Mouse (Mus musculus): Measurements from ENCODE around the gene Trim28. TPM values are rescaled to one million over a fixed set of nuclear protein-coding genes. Genes with fewer than 3 reads are reported as not detected.

Gene Trim28
- polyA plus RNA-seq, 1 experiment from 2014 or later, result 480 TPM

DNA sequence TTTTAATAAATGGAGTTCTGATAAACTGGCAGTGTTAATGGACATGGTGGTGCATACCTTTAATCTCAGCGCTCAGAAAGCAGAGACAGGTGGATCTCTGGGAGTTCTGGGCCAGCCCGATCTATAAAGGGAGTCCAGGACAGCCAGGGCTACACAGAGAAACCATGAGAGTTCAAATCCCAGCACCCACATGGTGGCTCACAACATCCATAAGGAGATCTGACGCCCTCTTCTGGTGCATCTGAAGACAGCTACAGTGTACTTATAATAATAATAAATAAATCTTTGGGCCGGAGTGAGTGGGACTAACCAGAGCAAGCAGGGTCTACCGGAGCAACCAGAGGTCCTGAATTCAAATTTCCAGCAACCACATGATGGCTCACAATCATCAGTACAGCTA is 4.5 kb downstream of the Trim28 start:
- Histone ChIP-seq H3K36me3 (peaks cover 31% of the 10 kb centered on the region), H3K27ac (no peak overlapping the region), H3K9ac (no peak overlapping the region), H3K27me3 (peaks cover 15% of the 10 kb centered on the region), H3K4me2 (replicated peaks) (no peak overlapping the region), H3K9me3 (no peaks in the 10 kb centered on the region), H3K4me3 (no peak overlapping the region), H3K4me1 (peaks cover 11% of the 10 kb centered on the region)
- ATAC-seq (ENCODE audit: insufficient number of reproducible peaks, insufficient read depth, low FRiP score, low TSS enrichment), result no peak
- 76% methylated on average over 5 of the region's 5 CpGs for WGBS

DNA sequence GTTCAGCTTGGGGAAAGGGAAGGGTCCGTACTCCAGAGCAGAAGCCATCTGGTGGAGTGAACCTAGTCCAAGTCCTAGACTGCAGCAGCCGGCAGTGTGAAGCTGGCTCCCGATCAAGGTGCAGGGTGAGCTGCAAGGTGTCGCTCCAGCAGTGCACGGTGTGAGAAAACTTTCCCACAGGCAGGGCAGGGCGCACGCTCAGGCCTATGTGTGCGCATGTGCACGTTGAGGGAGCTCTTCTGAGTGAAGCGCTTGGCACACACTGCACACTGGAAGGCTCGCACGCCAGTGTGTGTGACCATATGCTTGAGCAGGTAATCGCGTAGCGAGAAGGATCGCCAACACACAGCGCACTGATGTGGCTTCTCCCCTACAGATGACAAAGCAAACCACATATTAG is 7.1 kb downstream of the Trim28 start:
- H3K9me3 ChIP-seq, result no peaks in the 10 kb centered on the region
- peaks cover 15% of the 10 kb centered on the region for H3K27me3 ChIP-seq
- no peak for ATAC-seq (ENCODE audit: insufficient number of reproducible peaks, insufficient read depth, low FRiP score, low TSS enrichment)
- no peak overlapping the region for H3K4me3 ChIP-seq
- peaks cover 22% of the 10 kb centered on the region for H3K4me1 ChIP-seq
- H3K9ac ChIP-seq, result no peak overlapping the region
- no peak overlapping the region for H3K4me2 ChIP-seq (replicated peaks)
- H3K36me3 ChIP-seq, result peaks cover 31% of the 10 kb centered on the region
- 88% methylated on average over 17 of the region's 17 CpGs for WGBS
- H3K27ac ChIP-seq, result no peak overlapping the region

- Histone ChIP-seq H3K4me3 (no peak overlapping the region), H3K36me3 (peaks cover 31% of the 10 kb centered on the region), H3K27me3 (peaks cover 15% of the 10 kb centered on the region), H3K9ac (no peak overlapping the region), H3K9me3 (no peaks in the 10 kb centered on the region), H3K4me1 (peaks cover 22% of the 10 kb centered on the region), H3K4me2 (replicated peaks) (no peak overlapping the region), H3K27ac (no peak overlapping the region)
- ATAC-seq (ENCODE audit: insufficient number of reproducible peaks, insufficient read depth, low FRiP score, low TSS enrichment), result no peak
- 84% methylated on average over 10 of the region's 10 CpGs for WGBS
Measured at GRCm38 (mm10) chr7:13006531-13006930, 7.6 kb downstream of the Trim28 start.

DNA sequence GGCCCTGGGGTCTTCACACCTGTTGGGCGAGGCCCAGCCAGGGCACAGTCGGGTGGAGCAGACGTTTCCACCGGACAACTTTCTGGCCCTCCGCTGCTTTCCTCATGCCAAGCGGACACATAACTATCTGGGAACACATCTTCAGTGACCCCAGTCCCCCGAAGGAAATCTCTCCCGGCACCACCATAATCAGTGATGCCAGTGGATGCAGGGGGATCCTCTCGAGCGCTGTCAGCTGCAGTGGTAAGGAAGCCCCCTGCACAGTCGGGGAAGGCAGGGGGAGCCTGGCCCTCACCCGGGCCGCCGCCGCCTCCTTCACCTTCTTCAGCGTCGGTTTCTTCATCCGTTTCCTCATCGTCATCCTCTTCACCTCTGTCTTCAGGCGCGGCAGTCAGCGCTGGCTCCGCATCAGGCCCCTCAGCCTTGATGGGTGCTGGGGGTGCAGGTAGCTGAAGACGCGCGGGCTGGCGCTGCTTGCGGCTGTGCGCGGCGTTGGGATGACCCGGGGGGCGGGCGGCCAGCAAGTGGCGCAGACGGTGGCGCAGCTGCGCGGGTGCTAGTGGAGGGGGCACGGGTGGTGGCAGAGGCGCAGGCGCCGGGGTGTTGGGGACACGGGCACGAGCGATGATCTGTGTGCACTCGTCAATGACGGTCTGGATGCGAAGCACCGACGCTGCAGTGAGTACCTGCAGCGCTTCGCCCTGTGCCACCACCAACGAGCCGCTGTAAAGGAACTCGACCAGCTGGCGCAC is 8.6 kb downstream of the Trim28 start:
- H3K27me3 ChIP-seq, result peaks cover 15% of the 10 kb centered on the region
- no peak overlapping the region for H3K27ac ChIP-seq
- WGBS, result 42% methylated on average over 57 of the region's 57 CpGs
- peaks cover 31% of the 10 kb centered on the region for H3K36me3 ChIP-seq
- peak overlapping the region; percentile 12; the same call in 1 of the 2 replicates for H3K4me3 ChIP-seq
- no peaks in the 10 kb centered on the region for H3K9me3 ChIP-seq
- no peak for ATAC-seq (ENCODE audit: insufficient number of reproducible peaks, insufficient read depth, low FRiP score, low TSS enrichment)
- H3K4me2 ChIP-seq (replicated peaks), result peak overlapping the region; percentile 75
- H3K4me1 ChIP-seq, result peaks cover 22% of the 10 kb centered on the region
- H3K9ac ChIP-seq, result peak overlapping the region; percentile 42

DNA sequence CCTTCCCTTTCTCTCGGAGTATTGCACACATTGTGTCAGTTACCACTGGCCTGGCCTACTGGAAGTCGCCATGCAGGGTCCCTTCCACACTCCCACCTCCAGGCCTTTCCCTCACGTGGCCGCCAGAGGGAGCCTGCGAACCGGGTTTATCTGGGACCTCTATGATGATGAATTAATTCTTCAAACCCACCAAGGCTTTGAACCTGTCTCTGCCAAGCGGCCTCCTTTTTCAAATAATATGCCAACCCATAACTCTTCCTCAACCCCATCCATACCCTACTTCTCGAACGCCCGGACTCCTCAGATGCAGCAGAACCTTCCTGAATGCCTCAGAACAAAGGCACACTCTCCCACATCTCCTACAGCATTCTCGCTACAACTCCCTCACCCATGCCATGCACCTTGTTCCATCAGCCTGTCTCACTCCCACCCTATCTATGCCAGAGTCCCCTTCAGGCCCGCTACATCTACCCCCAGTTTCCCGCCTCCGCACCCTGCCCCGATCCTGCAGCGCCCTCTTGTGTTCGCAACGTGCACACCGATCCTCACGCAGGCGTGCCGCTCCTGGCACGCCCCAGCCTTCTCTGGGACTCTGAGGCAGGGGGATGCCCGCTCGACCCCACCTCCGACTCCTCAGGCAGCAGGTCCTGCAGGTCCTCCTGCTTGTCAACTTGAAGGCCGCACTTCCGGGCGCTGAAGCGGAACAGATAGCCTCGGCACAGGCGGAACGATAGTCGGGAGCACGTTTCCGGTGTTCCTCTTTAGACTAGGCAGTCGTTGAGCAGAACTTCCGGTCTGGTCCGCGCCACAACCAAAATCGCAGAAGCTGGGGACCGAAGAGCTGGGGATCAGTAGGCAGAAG is 10.5 kb downstream of the Trim28 start:
- H3K27me3 ChIP-seq, result peaks cover 15% of the 10 kb centered on the region
- H3K9ac ChIP-seq, result peak overlapping the region; percentile 87
- peaks cover 31% of the 10 kb centered on the region for H3K36me3 ChIP-seq
- H3K4me2 ChIP-seq (replicated peaks), result peak overlapping the region; percentile 75
- H3K4me1 ChIP-seq, result peaks cover 22% of the 10 kb centered on the region
- peak overlapping the region; percentile 97 for H3K27ac ChIP-seq
- H3K9me3 ChIP-seq, result no peaks in the 10 kb centered on the region
- peak overlapping the region; percentile 65 for H3K4me3 ChIP-seq
- under 1% methylated on average over 42 of the region's 42 CpGs for WGBS
- ATAC-seq (ENCODE audit: insufficient number of reproducible peaks, insufficient read depth, low FRiP score, low TSS enrichment), result peak; percentile 87

- H3K9ac ChIP-seq, result peak within 1 kb of the TSS; percentile 87
- WGBS, result 18% methylated on average over 26 of the region's 26 CpGs
- peak within 1 kb of the TSS; percentile 97 for H3K27ac ChIP-seq
- no peak for ATAC-seq (ENCODE audit: insufficient number of reproducible peaks, insufficient read depth, low FRiP score, low TSS enrichment)
- H3K9me3 ChIP-seq, result no peaks in the 10 kb centered on the region
- H3K4me1 ChIP-seq, result peaks cover 22% of the 10 kb centered on the region
- H3K27me3 ChIP-seq, result peaks cover 15% of the 10 kb centered on the region
- peak within 1 kb of the TSS; percentile 65 for H3K4me3 ChIP-seq
- H3K4me2 ChIP-seq (replicated peaks), result peak within 1 kb of the TSS; percentile 75
- H3K36me3 ChIP-seq, result peaks cover 25% of the 10 kb centered on the region
Measured at GRCm38 (mm10) chr7:13010005-13010908, 11.3 kb downstream of the Trim28 start, which contains the start of gene Zbtb45. Gene Zbtb45 (minus strand): TSS chr7:13010034.

- peaks cover 9% of the 10 kb centered on the region; the same call in 1 of the 2 replicates for H3K4me1 ChIP-seq
- WGBS, result 59% methylated on average over 4 of the region's 4 CpGs
- H3K27ac ChIP-seq, result no peak overlapping the region
- H3K27me3 ChIP-seq, result no peaks in the 10 kb centered on the region
- no peak overlapping the region for H3K4me2 ChIP-seq (replicated peaks)
- no peak overlapping the region for H3K4me3 ChIP-seq
- no peaks in the 10 kb centered on the region for H3K36me3 ChIP-seq
- no peak overlapping the region for H3K9ac ChIP-seq
- H3K9me3 ChIP-seq, result no peaks in the 10 kb centered on the region
- ATAC-seq (ENCODE audit: insufficient number of reproducible peaks, insufficient read depth, low FRiP score, low TSS enrichment), result no peak
Measured at GRCm38 (mm10) chr7:13013671-13014070, 14.8 kb downstream of the Trim28 start.

- Histone ChIP-seq H3K27me3 (no peaks in the 10 kb centered on the region), H3K4me3 (no peak overlapping the region), H3K4me2 (replicated peaks) (no peak overlapping the region), H3K4me1 (peaks cover 6% of the 10 kb centered on the region; the same call in 1 of the 2 replicates), H3K27ac (no peak overlapping the region), H3K9ac (no peak overlapping the region), H3K36me3 (no peaks in the 10 kb centered on the region), H3K9me3 (no peaks in the 10 kb centered on the region)
- WGBS, result 34% methylated on average over 6 of the region's 6 CpGs
- no peak for ATAC-seq (ENCODE audit: insufficient number of reproducible peaks, insufficient read depth, low FRiP score, low TSS enrichment)
Measured at GRCm38 (mm10) chr7:13014275-13014839, 15.4 kb downstream of the Trim28 start.

DNA sequence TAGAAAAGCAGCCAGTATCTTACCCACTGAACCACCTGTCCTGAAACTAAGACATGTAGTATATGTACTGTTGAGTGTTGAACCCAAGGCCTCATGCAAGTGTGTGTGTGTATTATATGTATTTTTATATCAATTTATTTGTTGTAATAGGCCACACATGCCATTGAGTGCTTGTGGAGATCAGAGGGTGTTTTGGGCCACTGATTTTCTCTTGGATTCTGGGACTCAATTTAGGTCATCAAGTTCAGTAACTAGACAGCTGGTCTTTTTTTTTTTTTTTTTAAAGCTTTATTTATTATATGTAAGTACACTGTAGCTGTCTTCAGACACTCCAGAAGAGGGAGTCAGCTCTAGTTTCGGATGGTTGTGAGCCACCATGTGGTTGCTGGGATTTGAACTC is 16.3 kb downstream of the Trim28 start:
- H3K4me1 ChIP-seq, result peaks cover 5% of the 10 kb centered on the region; the same call in 1 of the 2 replicates
- 82% methylated on average over 1 of the region's 1 CpGs for WGBS
- no peaks in the 10 kb centered on the region for H3K27me3 ChIP-seq
- H3K4me2 ChIP-seq (replicated peaks), result no peak overlapping the region
- H3K27ac ChIP-seq, result no peak overlapping the region
- no peak for ATAC-seq (ENCODE audit: insufficient number of reproducible peaks, insufficient read depth, low FRiP score, low TSS enrichment)
- H3K9me3 ChIP-seq, result no peaks in the 10 kb centered on the region
- no peak overlapping the region for H3K4me3 ChIP-seq
- no peak overlapping the region for H3K9ac ChIP-seq
- H3K36me3 ChIP-seq, result no peaks in the 10 kb centered on the region

DNA sequence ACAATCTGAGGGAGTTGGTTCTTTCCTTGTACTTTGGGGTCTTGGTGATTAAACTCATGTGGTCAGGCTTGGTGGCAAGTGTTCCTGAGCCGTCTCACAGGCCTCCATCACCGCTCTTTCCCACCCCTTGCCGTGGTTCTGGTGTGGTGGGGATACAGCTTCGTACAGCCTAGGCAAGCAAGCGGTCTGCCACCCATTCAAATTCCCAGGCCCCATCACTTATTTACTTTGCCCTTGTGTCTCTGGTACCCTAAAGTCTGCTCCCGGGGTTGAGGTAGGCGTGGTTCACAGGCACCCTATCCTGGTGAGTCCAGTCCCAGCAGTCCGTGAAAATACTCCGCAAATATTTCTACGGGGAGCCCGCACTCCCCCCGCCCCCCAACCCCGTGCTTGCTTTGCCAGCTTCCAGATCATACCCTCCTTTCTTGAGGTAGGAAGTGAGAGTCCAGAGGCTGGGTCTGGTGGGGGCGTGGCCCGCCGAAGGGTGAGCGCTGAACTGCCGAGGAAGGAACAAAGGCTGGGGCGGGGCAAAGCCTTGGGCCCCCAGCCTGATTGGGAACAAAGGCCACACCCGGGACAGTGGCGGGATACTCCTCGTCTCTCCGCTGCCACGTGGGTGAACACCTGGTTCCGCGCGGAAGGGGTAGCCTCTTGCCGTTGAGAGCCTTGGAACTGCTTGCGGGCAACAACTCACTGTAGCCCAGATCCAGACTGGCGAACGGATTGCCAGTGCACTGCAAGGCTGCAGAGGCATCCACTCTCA is 24.0 kb downstream of the Trim28 start:
- 3% methylated on average over 31 of the region's 31 CpGs for WGBS
- H3K4me2 ChIP-seq (replicated peaks), result peak overlapping the region; percentile 99
- peak overlapping the region; percentile 100 for H3K27ac ChIP-seq
- H3K4me1 ChIP-seq, result peaks cover 15% of the 10 kb centered on the region
- H3K4me3 ChIP-seq, result peak overlapping the region; percentile 93
- peak overlapping the region; percentile 66 for H3K9ac ChIP-seq
- H3K9me3 ChIP-seq, result no peaks in the 10 kb centered on the region
- H3K36me3 ChIP-seq, result peaks cover 26% of the 10 kb centered on the region
- H3K27me3 ChIP-seq, result no peaks in the 10 kb centered on the region
- ATAC-seq (ENCODE audit: insufficient number of reproducible peaks, insufficient read depth, low FRiP score, low TSS enrichment), result peak; percentile 65

All from embryonic facial prominence, embryonic 12.5 days (tissue).